In the genomic region with DNA sequence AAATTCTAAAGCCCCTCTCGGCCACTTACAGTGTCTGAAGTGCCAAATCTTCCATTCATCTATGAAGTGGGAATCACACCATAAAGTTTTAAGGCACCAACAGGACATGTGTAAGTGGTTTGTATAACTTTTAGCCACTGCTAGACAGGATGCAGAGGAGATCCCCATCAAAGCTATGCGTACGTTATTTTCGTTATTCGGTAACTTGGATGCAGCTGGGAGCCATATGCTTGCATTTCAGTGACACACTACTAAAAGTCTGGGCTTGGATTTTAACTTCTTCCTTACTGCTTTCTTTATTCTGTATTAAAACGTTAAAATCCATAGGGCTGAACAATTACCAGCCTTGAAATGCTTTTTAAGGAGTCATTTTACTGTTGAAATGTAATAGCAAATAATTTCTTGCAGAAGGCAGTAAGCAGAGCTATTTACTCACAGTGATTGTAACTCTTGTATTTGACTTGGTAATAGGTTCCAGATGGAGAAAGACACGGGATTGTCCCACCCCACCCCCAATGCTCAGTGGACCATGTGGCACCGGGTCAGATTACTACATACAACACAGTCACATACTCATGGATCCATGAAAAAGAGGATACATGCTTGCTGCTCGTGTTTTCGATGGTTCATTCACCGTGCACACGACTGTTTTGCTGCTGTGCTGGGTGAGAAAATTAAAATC, we compare ENCODE assay signal across 15 mouse cellular contexts. TPM values are rescaled to one million over a fixed set of nuclear protein-coding genes. Genes with fewer than 3 reads are reported as not detected.
DNase-seq lines count a peak whose midpoint lies in the region; ATAC-seq lines count a peak whose summit lies in the region.
"Had no signal": no experiment of that assay in that cellular context is flagged by ENCODE, and none has a peak within 500 bp of the region (broad histone marks: within the 10 kb centered on the region; RNA-seq: fewer than 3 reads in every experiment).

No protein-coding gene starts in this region.

- H3K9ac ChIP-seq in midbrain, embryonic 15.5 days, result no peak overlapping the region
- no peak overlapping the region for H3K9ac ChIP-seq in neural tube, embryonic 15.5 days (replicated peaks)
- H3K9ac ChIP-seq in intestine, embryonic 15.5 days, result no peak overlapping the region
- H3K9ac ChIP-seq: hindbrain, embryonic 15.5 days; lung, embryonic 15.5 days had no signal

- DNase-seq in midbrain, embryonic 10.5 days (ENCODE audit: low spot score), result peak; percentile 29
- peak; percentile 95 for DNase-seq in forelimb bud, embryonic 11.5 days (ENCODE audit: low read depth, low spot score)
- peak; percentile 58 to 69 for DNase-seq in kidney, postnatal 25 days
- DNase-seq in adrenal gland, adult 18-20 months (ENCODE audit: low spot score in 2 of 2), result no peak
- DNase-seq in urinary bladder, postnatal 36 days (ENCODE audit: low spot score in 2 of 2), result no peak
- DNase-seq: adrenal gland, postnatal 36 days; cerebellum, adult 11-12 months; gastrocnemius, postnatal 25 days had no signal

- peaks cover 5% of the 10 kb centered on the region; the same call in 1 of the 2 replicates for H3K4me1 ChIP-seq in midbrain, embryonic 10.5 days
- H3K4me1 ChIP-seq in midbrain, embryonic 15.5 days, result no peaks in the 10 kb centered on the region
- H3K4me1 ChIP-seq in neural tube, embryonic 15.5 days, result peaks cover 6% of the 10 kb centered on the region; the same call in 1 of the 2 replicates
- H3K4me1 ChIP-seq in intestine, embryonic 15.5 days (replicated peaks), result no peaks in the 10 kb centered on the region
- H3K4me1 ChIP-seq: hindbrain, embryonic 15.5 days; lung, embryonic 15.5 days had no signal

- H3K36me3 ChIP-seq in midbrain, embryonic 10.5 days, result no peaks in the 10 kb centered on the region
- no peaks in the 10 kb centered on the region for H3K36me3 ChIP-seq in midbrain, embryonic 15.5 days (replicated peaks)
- H3K36me3 ChIP-seq in neural tube, embryonic 15.5 days, result no peaks in the 10 kb centered on the region
- H3K36me3 ChIP-seq in intestine, embryonic 15.5 days, result no peaks in the 10 kb centered on the region
- H3K36me3 ChIP-seq: hindbrain, embryonic 15.5 days; lung, embryonic 15.5 days had no signal

- H3K27me3 ChIP-seq in midbrain, embryonic 10.5 days (ENCODE audit: low read depth, poor library complexity, severe bottlenecking), result peaks cover 6% of the 10 kb centered on the region; the same call in 1 of the 2 replicates
- no peaks in the 10 kb centered on the region for H3K27me3 ChIP-seq in midbrain, embryonic 15.5 days (replicated peaks)
- no peaks in the 10 kb centered on the region for H3K27me3 ChIP-seq in neural tube, embryonic 15.5 days (replicated peaks)
- no peaks in the 10 kb centered on the region for H3K27me3 ChIP-seq in intestine, embryonic 15.5 days (replicated peaks)
- H3K27me3 ChIP-seq: CH12.LX; hindbrain, embryonic 15.5 days; lung, embryonic 15.5 days had no signal

- H3K27ac ChIP-seq in midbrain, embryonic 10.5 days (replicated peaks), result no peak overlapping the region
- no peak overlapping the region for H3K27ac ChIP-seq in midbrain, embryonic 15.5 days
- no peak overlapping the region for H3K27ac ChIP-seq in neural tube, embryonic 15.5 days (replicated peaks)
- no peak overlapping the region for H3K27ac ChIP-seq in intestine, embryonic 15.5 days
- H3K27ac ChIP-seq: hindbrain, embryonic 15.5 days; lung, embryonic 15.5 days had no signal

- 71% methylated on average over 12 of the region's 12 CpGs for WGBS in midbrain, embryonic 10.5 days
- 75% methylated on average over 12 of the region's 12 CpGs for WGBS in midbrain, embryonic 15.5 days
- 53% methylated on average over 12 of the region's 12 CpGs for WGBS in neural tube, embryonic 15.5 days
- WGBS in intestine, embryonic 15.5 days, result 66% methylated on average over 12 of the region's 12 CpGs

- no peak overlapping the region for H3K4me2 ChIP-seq in midbrain, embryonic 15.5 days
- H3K4me2 ChIP-seq in neural tube, embryonic 15.5 days, result no peak overlapping the region
- no peak overlapping the region for H3K4me2 ChIP-seq in intestine, embryonic 15.5 days (replicated peaks)
- H3K4me2 ChIP-seq: hindbrain, embryonic 15.5 days; lung, embryonic 15.5 days; midbrain, embryonic 11.5 days had no signal

- ATAC-seq in midbrain, embryonic 15.5 days (replicated peaks), result no peak
- peak; percentile 73 for ATAC-seq in neural tube, embryonic 15.5 days (ENCODE audit: low FRiP score)
- no peak for ATAC-seq in intestine, embryonic 15.5 days

- no peaks in the 10 kb centered on the region for H3K9me3 ChIP-seq in midbrain, embryonic 10.5 days (replicated peaks)
- no peaks in the 10 kb centered on the region for H3K9me3 ChIP-seq in midbrain, embryonic 15.5 days
- H3K9me3 ChIP-seq in neural tube, embryonic 15.5 days (replicated peaks), result no peaks in the 10 kb centered on the region
- no peaks in the 10 kb centered on the region for H3K9me3 ChIP-seq in intestine, embryonic 15.5 days
- H3K9me3 ChIP-seq: hindbrain, embryonic 15.5 days; lung, embryonic 15.5 days had no signal

- H3K4me3 ChIP-seq in midbrain, embryonic 10.5 days, result no peak overlapping the region
- no peak overlapping the region for H3K4me3 ChIP-seq in midbrain, embryonic 15.5 days
- no peak overlapping the region for H3K4me3 ChIP-seq in neural tube, embryonic 15.5 days (replicated peaks)
- no peak overlapping the region for H3K4me3 ChIP-seq in intestine, embryonic 15.5 days (replicated peaks)
- H3K4me3 ChIP-seq: hindbrain, embryonic 15.5 days; lung, embryonic 15.5 days had no signal

RNA-seq across cellular contexts. Expression of a gene that starts 37.4 kb away (rescaled TPM):
- polyA plus RNA-seq in midbrain, embryonic 10.5 days (2016; fragmentation: Nextera tagmentation; extraction: Ambion mirVana), result 13.3 and 21.7 TPM in 2 replicates
- 2.5 and 2.6 TPM in 2 replicates for polyA plus RNA-seq in midbrain, embryonic 15.5 days (2015; fragmentation: Nextera tagmentation; extraction: Ambion mirVana)
- polyA plus RNA-seq in neural tube, embryonic 15.5 days (2015; fragmentation: Nextera tagmentation; extraction: Ambion mirVana), result 40.3 and 44.0 TPM in 2 replicates
- 100 to 1,000 TPM in 1 of 2 experiments, 1 to 10 TPM in 1; 3.9 to 181 TPM for total RNA-seq in adrenal gland, adult 18-20 months (2021)
- 2.1 and 2.5 TPM in 2 replicates for polyA plus RNA-seq in intestine, embryonic 15.5 days (2015; fragmentation: Nextera tagmentation; extraction: Ambion mirVana)
- total RNA-seq: CH12.LX had no signal

Comparison
In these comparisons a context has a peak if more than half of its experiments do, and no peak if none do; other contexts are left out.
1. DNase-seq: peak in midbrain, embryonic 10.5 days (single experiment), forelimb bud, embryonic 11.5 days (single experiment) and kidney, postnatal 25 days (2 of 2); none in adrenal gland, adult 18-20 months (0 of 2) and urinary bladder, postnatal 36 days (0 of 2).